In the genomic region with DNA sequence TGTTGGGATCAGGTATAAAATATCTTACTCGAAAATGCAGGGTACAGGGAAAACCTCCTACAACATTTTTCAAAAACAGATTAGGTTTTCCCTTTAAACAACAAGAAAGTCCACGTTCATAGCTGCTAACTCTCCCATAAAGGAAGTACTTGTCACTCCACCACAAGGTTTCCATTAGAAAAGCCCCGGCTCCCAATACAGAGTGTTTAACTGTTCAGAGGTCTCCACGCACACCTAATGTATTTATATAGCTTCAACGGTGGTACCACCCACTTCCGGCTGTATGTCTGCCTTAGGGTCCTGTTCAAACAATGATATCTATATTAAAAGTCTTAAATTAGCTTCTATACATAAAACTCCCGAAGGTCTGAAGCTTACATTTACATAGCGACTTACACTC, we compare ENCODE assay signal across 22 mouse cellular contexts.
"Had no signal": no experiment of that assay in that cellular context is flagged by ENCODE, and none has a peak within 500 bp of the region (broad histone marks: within the 10 kb centered on the region; RNA-seq: fewer than 3 reads in every experiment).

No protein-coding gene starts in this region.

- H3K4me3 ChIP-seq: lung, embryonic 15.5 days; midbrain, embryonic 12.5 days; midbrain, embryonic 15.5 days; neural tube, embryonic 12.5 days; neural tube, embryonic 15.5 days had no signal

- H3K27ac ChIP-seq: liver, embryonic 14.5 days; lung, embryonic 15.5 days; midbrain, embryonic 12.5 days; midbrain, embryonic 15.5 days; neural tube, embryonic 12.5 days; neural tube, embryonic 15.5 days; stomach, postnatal 0 days had no signal

- H3K4me2 ChIP-seq: lung, embryonic 15.5 days; midbrain, embryonic 12.5 days; midbrain, embryonic 15.5 days; neural tube, embryonic 12.5 days; neural tube, embryonic 15.5 days had no signal

- ATAC-seq: intestine, embryonic 16.5 days; liver, postnatal 0 days; midbrain, embryonic 15.5 days had no signal

- H3K9ac ChIP-seq: liver, embryonic 14.5 days; liver, postnatal 0 days; lung, embryonic 15.5 days; midbrain, embryonic 12.5 days; midbrain, embryonic 15.5 days; neural tube, embryonic 12.5 days; neural tube, embryonic 15.5 days had no signal

- H3K27me3 ChIP-seq: midbrain, embryonic 12.5 days; midbrain, embryonic 15.5 days; neural tube, embryonic 12.5 days; neural tube, embryonic 15.5 days had no signal

- H3K9me3 ChIP-seq: lung, embryonic 15.5 days; midbrain, embryonic 12.5 days; midbrain, embryonic 15.5 days; neural tube, embryonic 12.5 days; neural tube, embryonic 15.5 days had no signal

- H3K36me3 ChIP-seq: lung, embryonic 15.5 days; midbrain, embryonic 12.5 days; midbrain, embryonic 15.5 days; neural tube, embryonic 12.5 days; neural tube, embryonic 15.5 days had no signal

- DNase-seq: kidney, adult 18-20 months; kidney, postnatal 10 days; kidney, postnatal 36 days; layer of hippocampus, postnatal 36 days; left cerebral cortex, postnatal 4 days; liver, postnatal 0 days; lung, postnatal 10 days; lung, postnatal 4 days; right cerebral cortex, adult 18-20 months; right cerebral cortex, postnatal 14 days; right cerebral cortex, postnatal 4 days; thymus, adult 2 months; thymus, postnatal 14 days; thymus, postnatal 4 days had no signal
